Mouse (Mus musculus) neural tube, embryonic 12.5 days (tissue): ENCODE measurements around the gene Olfr860. TPM values are rescaled to one million over a fixed set of nuclear protein-coding genes. Genes with fewer than 3 reads are reported as not detected.
"Not testable (repeated sequence)": the region's sequence is repeated elsewhere in the genome, so short reads cannot be mapped to it uniquely, and the experiment has no call there.

Experiments used
- ATAC-seq: fragments of 200-750 bp; cut with Nextera tagmentation; 2 replicates; pipeline ENCODE4 v1.8.0; 2017; ENCODE audit warnings: low read depth, mild to moderate bottlenecking, moderate TSS enrichment, moderate library complexity; ENCODE audit not compliant: low FRiP score
- H3K27ac ChIP-seq: fragments of 300-500 bp; sonication (generic); 2 replicates; pipeline ENCODE4 v1.5.1; 2016
- H3K27me3 ChIP-seq: fragments of 300-500 bp; sonication (generic); replicated peaks from 2 replicates; pipeline ENCODE4 v1.6.1; 2016; ENCODE audit warnings: mild to moderate bottlenecking
- H3K36me3 ChIP-seq: fragments of 300-500 bp; sonication (generic); 2 replicates; pipeline ENCODE4 v1.6.1; 2016; ENCODE audit warnings: mild to moderate bottlenecking
- H3K4me1 ChIP-seq: fragments of 300-500 bp; sonication (generic); 2 replicates; pipeline ENCODE4 v1.6.1; 2016
- H3K4me2 ChIP-seq: fragments of 300-500 bp; sonication (generic); replicated peaks from 2 replicates; pipeline ENCODE4 v1.6.1; 2016; ENCODE audit warnings: mild to moderate bottlenecking
- H3K4me3 ChIP-seq: fragments of 300-500 bp; sonication (generic); 2 replicates; pipeline ENCODE4 v1.5.1; 2016
- H3K9ac ChIP-seq: fragments of 300-500 bp; sonication (generic); 2 replicates; pipeline ENCODE4 v1.6.1; 2016; ENCODE audit warnings: mild to moderate bottlenecking
- H3K9me3 ChIP-seq: fragments of 300-500 bp; sonication (generic); 2 replicates; pipeline ENCODE4 v1.6.1; 2016; ENCODE audit warnings: mild to moderate bottlenecking
- WGBS: fragments of 180-500 bp; shearing (Covaris S2); methylation state at CpG from one replicate; pipeline ENCODE4 v1.1.7; 2016; 5-methylcytosine and 5-hydroxymethylcytosine counted together
- polyA plus RNA-seq: library from polyadenylated mRNA; unstranded; fragments of >200 nt; fragmentation: Nextera tagmentation; extraction: Ambion mirVana; gene quantifications from 2 replicates; pipeline ENCODE4 v1.2.1, GENCODE M21; 2016

The Olfr860 gene
- not detected in 2 replicates for polyA plus RNA-seq

GRCm38 (mm10) chr9:19849647-19850046 lies at the start of gene Olfr860:
Gene Olfr860, minus strand, starts transcription at chr9:19849747.
- no peak for ATAC-seq
- WGBS, result 76% methylated on average over 1 of the region's 1 CpGs
- no peaks in the 10 kb centered on the region for H3K9me3 ChIP-seq

GRCm38 (mm10) chr9:19887904-19888303 lies 38.4 kb upstream of the Olfr860 start, which contains the start of gene Olfr862:
Gene Olfr862, minus strand, starts transcription at chr9:19888004.
- H3K9ac ChIP-seq, result no peak within 1 kb of the TSS
- H3K27ac ChIP-seq, result no peak within 1 kb of the TSS
- no peaks in the 10 kb centered on the region for H3K36me3 ChIP-seq
- H3K27me3 ChIP-seq, result no peaks in the 10 kb centered on the region
- ATAC-seq, result no peak
- no peaks in the 10 kb centered on the region for H3K4me1 ChIP-seq
- no peak within 1 kb of the TSS for H3K4me3 ChIP-seq
- H3K9me3 ChIP-seq, result peaks cover 11% of the 10 kb centered on the region; the same call in 1 of the 2 replicates
- no peak within 1 kb of the TSS for H3K4me2 ChIP-seq

More at GRCm38 (mm10) chr9:19849647-19850046, at the start of gene Olfr860:
- no peak within 1 kb of the TSS for H3K4me2 ChIP-seq
- H3K36me3 ChIP-seq, result no peaks in the 10 kb centered on the region
- H3K9ac ChIP-seq, result no peak within 1 kb of the TSS
- no peak within 1 kb of the TSS for H3K27ac ChIP-seq
- H3K4me3 ChIP-seq, result no peak within 1 kb of the TSS
- no peaks in the 10 kb centered on the region for H3K27me3 ChIP-seq
- no peaks in the 10 kb centered on the region for H3K4me1 ChIP-seq

- H3K9ac ChIP-seq, H3K36me3 ChIP-seq, H3K4me2 ChIP-seq, H3K4me1 ChIP-seq, H3K4me3 ChIP-seq, H3K27me3 ChIP-seq, H3K9me3 ChIP-seq, H3K27ac ChIP-seq, ATAC-seq: not testable (repeated sequence)
- whole genome bisulfite sequencing, result 76% methylated on average over 1 of the region's 1 CpGs
Measured at GRCm38 (mm10) chr9:19804606-19805005, 44.9 kb downstream of the Olfr860 start, which contains the start of gene Olfr859. Gene Olfr859, plus strand, starts transcription at chr9:19804906.

- H3K4me1 ChIP-seq, result no peaks in the 10 kb centered on the region
- H3K4me2 ChIP-seq, result no peak overlapping the region
- no peak overlapping the region for H3K4me3 ChIP-seq
- H3K27ac ChIP-seq, result no peak overlapping the region
- no peaks in the 10 kb centered on the region for H3K27me3 ChIP-seq
- WGBS, result 74% methylated on average over 1 of the region's 1 CpGs
- no peak overlapping the region for H3K9ac ChIP-seq
- no peaks in the 10 kb centered on the region for H3K36me3 ChIP-seq
- H3K9me3 ChIP-seq, result no peaks in the 10 kb centered on the region
- no peak for ATAC-seq
Measured at GRCm38 (mm10) chr9:19803000-19803399, 46.5 kb downstream of the Olfr860 start.

Other genes starting within 250 kb of the Olfr860 start
- 37.9 and 40.6 TPM in 2 replicates for gene Zfp317, start 227.6 kb downstream of the Olfr860 start, polyA plus RNA-seq
- not detected in 2 replicates for gene Olfr857, start 140.3 kb downstream of the Olfr860 start, polyA plus RNA-seq
- not detected in 2 replicates for gene Olfr58, start 69.5 kb downstream of the Olfr860 start, polyA plus RNA-seq
- gene Olfr859, start 44.8 kb downstream of the Olfr860 start, polyA plus RNA-seq, result not detected in 2 replicates
- not detected in 2 replicates for gene Olfr862, start 38.3 kb upstream of the Olfr860 start, polyA plus RNA-seq
- 0.16 and 0.27 TPM in 2 replicates for gene Olfr77, start 67.1 kb upstream of the Olfr860 start, polyA plus RNA-seq
- not detected in 2 replicates for gene Olfr866, start 178.3 kb upstream of the Olfr860 start, polyA plus RNA-seq
- not detected in 2 replicates for gene Olfr867, start 207.8 kb upstream of the Olfr860 start, polyA plus RNA-seq
- gene Olfr868, start 248.9 kb upstream of the Olfr860 start, polyA plus RNA-seq, result not detected in 2 replicates